Mouse (Mus musculus) heart, adult 2 months (tissue): ENCODE results near the gene Glce. TPM values are rescaled to one million over a fixed set of nuclear protein-coding genes. Genes with fewer than 3 reads are reported as not detected.

ENCODE experiments used
- DNase-seq, 2 experiments: peaks; one replicate each; pipeline ENCODE4 v3.0.0; 2021
- H3K27ac ChIP-seq: fragments of 200-600 bp; 2 replicates; pipeline ENCODE4 v1.8.1; 2022
- H3K27me3 ChIP-seq: fragments of 200-500 bp; 2 replicates; pipeline ENCODE4 v1.6.1; 2012; ENCODE audit warnings: mild to moderate bottlenecking, low read length, inconsistent platforms, mixed read lengths; ENCODE audit not compliant: control insufficient read depth, insufficient read depth
- H3K36me3 ChIP-seq: fragments of 200-500 bp; 2 replicates; pipeline ENCODE4 v1.6.1; 2012; ENCODE audit warnings: low read length, inconsistent platforms; ENCODE audit not compliant: control insufficient read depth, insufficient read depth
- H3K4me1 ChIP-seq: fragments of 200-500 bp; 2 replicates; pipeline ENCODE4 v1.6.1; 2011; ENCODE audit warnings: low read length; ENCODE audit not compliant: control insufficient read depth, insufficient read depth
- H3K4me3 ChIP-seq: fragments of 200-600 bp; 2 replicates; pipeline ENCODE4 v1.8.1; 2022
- H3K79me2 ChIP-seq: fragments of 200-500 bp; replicated peaks from 2 replicates; pipeline ENCODE4 v1.6.1; 2012; ENCODE audit warnings: mild to moderate bottlenecking, inconsistent platforms, low read length, moderate library complexity, mixed read lengths; ENCODE audit not compliant: control insufficient read depth, insufficient read depth
- H3K9ac ChIP-seq: fragments of 200-500 bp; 2 replicates; pipeline ENCODE4 v1.6.1; 2012; ENCODE audit warnings: low read depth, mild to moderate bottlenecking, control low read depth, inconsistent platforms, low read length, mixed read lengths
- CTCF ChIP-seq: fragments of 200-600 bp; IDR thresholded peaks from 2 replicates; pipeline ENCODE4 v1.8.1; 2022; ENCODE audit warnings: antibody characterized with exemption, mild to moderate bottlenecking, moderate library complexity
- EP300 ChIP-seq: fragments of 200-500 bp; IDR thresholded peaks from 2 replicates; pipeline ENCODE4 v1.6.1; 2011; ENCODE audit warnings: low read depth, low read length, control low read depth; ENCODE audit not compliant: insufficient read depth
- POLR2A ChIP-seq: fragments of 200-500 bp; IDR thresholded peaks from 2 replicates; pipeline ENCODE4 v1.6.1; 2011; ENCODE audit warnings: mild to moderate bottlenecking, low read depth, low read length, control low read depth; ENCODE audit not compliant: insufficient read depth
- WGBS: fragments of 180-500 bp; shearing (Covaris S2); methylation state at CpG from one replicate; pipeline ENCODE4 v1.1.7; 2018; 5-methylcytosine and 5-hydroxymethylcytosine counted together
- intact Hi-C: fragments of 180-260 bp; cut with DNase I; formaldehyde crosslinking; loops from one replicate; pipeline ENCODE4 v1.15.1; 2025
- polyA plus RNA-seq: library from polyadenylated mRNA; depleted of rRNA; stranded (reverse); fragments of >200 nt; gene quantifications from 2 replicates; pipeline ENCODE4 v1.2.3, GENCODE M21; 2012
- total RNA-seq, 2 experiments: library from RNA; stranded (reverse); gene quantifications; 2 replicates each; pipeline ENCODE4 v1.2.3; 2021

Gene Glce
- total and polyA plus RNA-seq, 3 experiments, result 3.2 to 11.9 (median 11.7) TPM

GRCm38 (mm10) chr9:62084896-62085295 lies 37.6 kb downstream of the Glce start:
- Histone ChIP-seq H3K4me1 (no peaks in the 10 kb centered on the region; the same call in 1 of the 2 replicates), H3K36me3 (no peaks in the 10 kb centered on the region), H3K79me2 (no peaks in the 10 kb centered on the region), H3K4me3 (no peak overlapping the region), H3K27ac (no peak overlapping the region), H3K27me3 (no peaks in the 10 kb centered on the region), H3K9ac (no peak overlapping the region)
- DNase-seq, result no peak
- TF ChIP-seq EP300, result no peak
- no peak for TF ChIP-seq CTCF
- no peak for TF ChIP-seq POLR2A
- WGBS, result 96% methylated on average over 4 of the region's 4 CpGs
- intact Hi-C loops, result no loop called here

- H3K27ac ChIP-seq, result no peak overlapping the region
- intact Hi-C loops, result no loop called here
- WGBS, result 7% methylated on average over 2 of the region's 2 CpGs
- H3K27me3 ChIP-seq, result no peaks in the 10 kb centered on the region
- H3K36me3 ChIP-seq, result no peaks in the 10 kb centered on the region
- H3K4me3 ChIP-seq, result no peak overlapping the region
- no peaks in the 10 kb centered on the region for H3K79me2 ChIP-seq
- no peaks in the 10 kb centered on the region; the same call in 1 of the 2 replicates for H3K4me1 ChIP-seq
- no peak overlapping the region for H3K9ac ChIP-seq
- no peak for TF ChIP-seq POLR2A
- no peak for TF ChIP-seq CTCF
- no peak for TF ChIP-seq EP300
- no peak for DNase-seq
Observed at GRCm38 (mm10) chr9:62082986-62083385, 39.5 kb downstream of the Glce start.

- no peaks in the 10 kb centered on the region for H3K27me3 ChIP-seq
- intact Hi-C loops, result no loop called here
- no peaks in the 10 kb centered on the region for H3K79me2 ChIP-seq
- no peak for TF ChIP-seq EP300
- TF ChIP-seq POLR2A, result no peak
- no peak for TF ChIP-seq CTCF
- H3K9ac ChIP-seq, result no peak overlapping the region
- DNase-seq, result no peak
- WGBS, result 81% methylated on average over 3 of the region's 3 CpGs
- no peak overlapping the region for H3K27ac ChIP-seq
- H3K4me1 ChIP-seq, result no peaks in the 10 kb centered on the region; the same call in 1 of the 2 replicates
- H3K36me3 ChIP-seq, result no peaks in the 10 kb centered on the region
- H3K4me3 ChIP-seq, result no peak overlapping the region
Observed at GRCm38 (mm10) chr9:62081542-62081941, 40.9 kb downstream of the Glce start.

- Histone ChIP-seq H3K79me2 (no peaks in the 10 kb centered on the region), H3K36me3 (no peaks in the 10 kb centered on the region), H3K27ac (no peak overlapping the region), H3K9ac (no peak overlapping the region), H3K4me3 (no peak overlapping the region), H3K27me3 (no peaks in the 10 kb centered on the region), H3K4me1 (no peaks in the 10 kb centered on the region; the same call in 1 of the 2 replicates)
- intact Hi-C loops, result no loop called here
- no peak for DNase-seq
- TF ChIP-seq EP300, result no peak
- TF ChIP-seq POLR2A, result no peak
- TF ChIP-seq CTCF, result no peak
Observed at GRCm38 (mm10) chr9:62080028-62080760, 42.3 kb downstream of the Glce start.

GRCm38 (mm10) chr9:62062234-62062633 lies 60.2 kb downstream of the Glce start:
- Histone ChIP-seq H3K27ac (no peak overlapping the region), H3K4me1 (no peaks in the 10 kb centered on the region), H3K36me3 (no peaks in the 10 kb centered on the region; the same call in 1 of the 2 replicates), H3K79me2 (no peaks in the 10 kb centered on the region), H3K9ac (no peak overlapping the region), H3K27me3 (no peaks in the 10 kb centered on the region), H3K4me3 (no peak overlapping the region)
- WGBS, result 98% methylated on average over 3 of the region's 3 CpGs
- no peak for TF ChIP-seq POLR2A
- TF ChIP-seq CTCF, result no peak
- no peak for TF ChIP-seq EP300
- no peak for DNase-seq
- intact Hi-C loops, result no loop called here

- DNase-seq, result no peak
- no peaks in the 10 kb centered on the region; the same call in 1 of the 2 replicates for H3K36me3 ChIP-seq
- intact Hi-C loops, result no loop called here
- no peak overlapping the region for H3K4me3 ChIP-seq
- no peaks in the 10 kb centered on the region for H3K79me2 ChIP-seq
- no peak overlapping the region; the same call in 1 of the 2 replicates for H3K27ac ChIP-seq
- no peaks in the 10 kb centered on the region for H3K4me1 ChIP-seq
- 86% methylated on average over 2 of the region's 2 CpGs for WGBS
- no peak for TF ChIP-seq POLR2A
- TF ChIP-seq EP300, result no peak
- no peak for TF ChIP-seq CTCF
- H3K9ac ChIP-seq, result no peak overlapping the region
- no peaks in the 10 kb centered on the region for H3K27me3 ChIP-seq
Observed at GRCm38 (mm10) chr9:62060431-62060830, 62.0 kb downstream of the Glce start.
